Mouse (Mus musculus) CH12.LX (cell line): Measurements from ENCODE around the gene Pcgf3. TPM values are rescaled to one million over a fixed set of nuclear protein-coding genes. Genes with fewer than 3 reads are reported as not detected.

ENCODE experiments used
- DNase-seq: peaks from one replicate; pipeline ENCODE4 v3.0.0-alpha.2; 2013; ENCODE audit errors: extremely low read depth
- H3K27ac ChIP-seq: 2 replicates; pipeline ENCODE4 v1.5.1; 2012; ENCODE audit warnings: low read depth, mild to moderate bottlenecking, control low read depth, moderate library complexity; ENCODE audit not compliant: insufficient read depth
- H3K27me3 ChIP-seq: replicated peaks from 2 replicates; pipeline ENCODE3; 2012; ENCODE audit warnings: inconsistent platforms
- H3K36me3 ChIP-seq, 2 experiments: replicated peaks in 1 of 2; 2 replicates each; pipeline versions ENCODE3 to v1.6.1; 2012; ENCODE audit warnings: inconsistent platforms in 1 of 2, low read length in 1 of 2, mild to moderate bottlenecking in 1 of 2, mixed read lengths in 1 of 2, moderate library complexity in 1 of 2; ENCODE audit not compliant: control insufficient read depth in 1 of 2, insufficient read depth in 1 of 2
- H3K4me1 ChIP-seq, 2 experiments: 2 replicates each; pipeline ENCODE4 v1.6.1; 2012; ENCODE audit warnings: inconsistent platforms in 1 of 2, moderate library complexity in 1 of 2; ENCODE audit not compliant: insufficient read depth in 2 of 2, control insufficient read depth in 1 of 2
- H3K4me2 ChIP-seq: 2 replicates; pipeline ENCODE4 v1.6.1; 2012; ENCODE audit warnings: low read depth, mild to moderate bottlenecking, control low read depth; ENCODE audit not compliant: poor library complexity, insufficient read depth, severe bottlenecking
- H3K4me3 ChIP-seq, 3 experiments: fragments of 150-350 bp in 1 of 3; sonication (generic) in 1 of 3; replicated peaks in 1 of 3; 2 replicates each; pipeline versions ENCODE3 to v1.5.1; 2011 to 2012; ENCODE audit warnings: low read depth in 2 of 3, low read length in 2 of 3, mild to moderate bottlenecking in 2 of 3, moderate library complexity in 2 of 3, control low read depth in 1 of 3, improper control_type of control experiment in 1 of 3, inconsistent platforms in 1 of 3, mixed read lengths in 1 of 3; ENCODE audit not compliant: poor library complexity in 1 of 3
- H3K79me2 ChIP-seq: replicated peaks from 2 replicates; pipeline ENCODE4 v1.6.1; 2012; ENCODE audit warnings: mild to moderate bottlenecking, moderate library complexity; ENCODE audit not compliant: control insufficient read depth, poor library complexity, insufficient read depth, severe bottlenecking; ENCODE audit errors: extremely low read depth
- H3K9ac ChIP-seq: 2 replicates; pipeline ENCODE4 v1.6.1; 2012; ENCODE audit warnings: low read depth, mild to moderate bottlenecking, control low read depth, moderate library complexity; ENCODE audit not compliant: insufficient read depth
- H3K9me3 ChIP-seq: replicated peaks from 2 replicates; pipeline ENCODE3; 2012; ENCODE audit warnings: low read length, inconsistent platforms, mixed read lengths
- BHLHE40 ChIP-seq: IDR thresholded peaks from 2 replicates; pipeline ENCODE4 v1.6.1; 2011; ENCODE audit warnings: mild to moderate bottlenecking, low read depth, low read length, improper control_type of control experiment
- CHD1 ChIP-seq: IDR thresholded peaks from 2 replicates; pipeline ENCODE4 v1.6.1; 2012; ENCODE audit warnings: low read depth, low read length, improper control_type of control experiment, inconsistent platforms
- CHD2 ChIP-seq: IDR thresholded peaks from 2 replicates; pipeline ENCODE4 v1.6.1; 2011; ENCODE audit warnings: low read length, improper control_type of control experiment
- CTCF ChIP-seq, 2 experiments: IDR thresholded peaks in 1 of 2; conservative IDR thresholded peaks in 1 of 2; 2 replicates each; pipeline ENCODE4 v1.5.1; 2011 to 2012; ENCODE audit warnings: low read depth in 2 of 2, low read length in 2 of 2, improper control_type of control experiment in 1 of 2, inconsistent platforms in 1 of 2, mild to moderate bottlenecking in 1 of 2, moderate library complexity in 1 of 2
- ELF1 ChIP-seq: IDR thresholded peaks from 2 replicates; pipeline ENCODE4 v1.6.1; 2014; ENCODE audit warnings: low read depth, mild to moderate bottlenecking, inconsistent platforms, low read length, improper control_type of control experiment
- GABPA ChIP-seq: IDR thresholded peaks from 2 replicates; pipeline ENCODE4 v1.6.1; 2012; ENCODE audit warnings: low read depth, low read length, improper control_type of control experiment, inconsistent platforms; ENCODE audit not compliant: insufficient replicate concordance
- HCFC1 ChIP-seq: IDR thresholded peaks from 2 replicates; pipeline ENCODE4 v1.6.1; 2012; ENCODE audit warnings: low read depth, mild to moderate bottlenecking, inconsistent platforms, low read length, improper control_type of control experiment
- KAT2A ChIP-seq: IDR thresholded peaks from 2 replicates; pipeline ENCODE4 v1.6.1; 2012; ENCODE audit warnings: low read length, improper control_type of control experiment, inconsistent platforms; ENCODE audit not compliant: insufficient replicate concordance
- MEF2A ChIP-seq: IDR thresholded peaks from 2 replicates; pipeline ENCODE4 v1.6.1; 2014; ENCODE audit warnings: low read depth, mild to moderate bottlenecking, inconsistent platforms, low read length, improper control_type of control experiment, borderline replicate concordance
- MYC ChIP-seq: IDR thresholded peaks from 2 replicates; pipeline ENCODE4 v1.6.1; 2011; ENCODE audit warnings: low read depth, mild to moderate bottlenecking, improper control_type of control experiment, low read length
- NELFE ChIP-seq: IDR thresholded peaks from 2 replicates; pipeline ENCODE4 v1.6.1; 2011; ENCODE audit warnings: low read depth, low read length, improper control_type of control experiment
- NRF1 ChIP-seq: IDR thresholded peaks from 2 replicates; pipeline ENCODE4 v1.6.1; 2014; ENCODE audit warnings: low read depth, mild to moderate bottlenecking, inconsistent platforms, low read length, improper control_type of control experiment, moderate library complexity
- POLR2A ChIP-seq: IDR thresholded peaks from 2 replicates; pipeline ENCODE4 v1.6.1; 2011; ENCODE audit warnings: low read depth, mild to moderate bottlenecking, improper control_type of control experiment, low read length
- RAD21 ChIP-seq: IDR thresholded peaks from 2 replicates; pipeline ENCODE4 v1.6.1; 2011; ENCODE audit warnings: low read depth, mild to moderate bottlenecking, low read length, improper control_type of control experiment, moderate library complexity
- RCOR1 ChIP-seq: conservative IDR thresholded peaks from 2 replicates; pipeline ENCODE4 v1.6.1; 2012; ENCODE audit warnings: low read depth, mild to moderate bottlenecking, inconsistent platforms, low read length, improper control_type of control experiment
- UBTF ChIP-seq: IDR thresholded peaks from 2 replicates; pipeline ENCODE4 v1.6.1; 2012; ENCODE audit warnings: low read depth, mild to moderate bottlenecking, inconsistent platforms, low read length, improper control_type of control experiment, moderate library complexity
- USF2 ChIP-seq: conservative IDR thresholded peaks from 2 replicates; pipeline ENCODE4 v1.6.1; 2011; ENCODE audit warnings: low read depth, low read length, improper control_type of control experiment
- ZC3H11A ChIP-seq: IDR thresholded peaks from 2 replicates; pipeline ENCODE4 v1.6.1; 2012; ENCODE audit warnings: low read depth, mild to moderate bottlenecking, inconsistent platforms, low read length, improper control_type of control experiment
- ZKSCAN1 ChIP-seq: IDR thresholded peaks from 2 replicates; pipeline ENCODE4 v1.6.1; 2012; ENCODE audit warnings: low read depth, inconsistent platforms, low read length, improper control_type of control experiment, borderline replicate concordance
- ZMIZ1 ChIP-seq: IDR thresholded peaks from 2 replicates; pipeline ENCODE4 v1.6.1; 2012; ENCODE audit warnings: low read depth, mild to moderate bottlenecking, inconsistent platforms, low read length, improper control_type of control experiment
- dilution Hi-C: fragments of 300-500 bp; cut with MboI; formaldehyde crosslinking; loops from 2 replicates; pipeline ENCODE4 v1.14.3; 2020; ENCODE audit warnings: low sequenced_read_pairs; ENCODE audit not compliant: extremely low pct_unique_long_range_greater_than_20kb, extremely low pct_ligation_motif_present
- in situ Hi-C: fragments of 300-500 bp; cut with MboI; formaldehyde crosslinking; loops from 3 replicates; pipeline ENCODE4 v1.14.3; 2019; ENCODE audit warnings: low sequenced_read_pairs, low pct_ligation_motif_present, low pct_unique_long_range_greater_than_20kb, mixed read lengths
- polyA plus RNA-seq: library from polyadenylated mRNA; unstranded; fragments of >175 nt; gene quantifications from 2 replicates; pipeline ENCODE4 v1.2.1, GENCODE M21; 2012; ENCODE audit warnings: low read depth; ENCODE audit not compliant: insufficient read length
- total RNA-seq, 2 experiments: library from RNA; depleted of rRNA; stranded (reverse); fragments of 300-350 nt in 1 of 2; fragments of >200 nt in 1 of 2; gene quantifications; 2 replicates each; pipeline ENCODE4 v1.2.3; 2012 to 2014

Gene Pcgf3
- total and polyA plus RNA-seq, 3 experiments, result 5.5 to 18.8 (median 6.0) TPM

GRCm38 (mm10) chr5:108518951-108519350 lies 57.9 kb downstream of the Pcgf3 start:
- Histone ChIP-seq H3K4me2 (no peak overlapping the region), H3K4me1 (peaks cover 0 to 5% of the 10 kb centered on the region in 2 experiments; a peak in 1 of 4 replicates), H3K4me3 (no peak overlapping the region), H3K79me2 (no peaks in the 10 kb centered on the region), H3K27me3 (peaks cover 2% of the 10 kb centered on the region), H3K9ac (no peak overlapping the region), H3K27ac (no peak overlapping the region), H3K36me3 (no peaks in the 10 kb centered on the region), H3K9me3 (no peaks in the 10 kb centered on the region)
- no peak for DNase-seq
- dilution Hi-C loops, result no loop called here
- in situ Hi-C loops, result no loop called here
- no peak for TF ChIP-seq ZC3H11A
- TF ChIP-seq MYC, result no peak
- no peak for TF ChIP-seq BHLHE40
- TF ChIP-seq MEF2A, result no peak
- no peak for TF ChIP-seq ZKSCAN1
- no peak for TF ChIP-seq UBTF
- no peak for TF ChIP-seq CHD2
- TF ChIP-seq RCOR1, result no peak
- TF ChIP-seq, all 38 proteins: peak for 0

DNA sequence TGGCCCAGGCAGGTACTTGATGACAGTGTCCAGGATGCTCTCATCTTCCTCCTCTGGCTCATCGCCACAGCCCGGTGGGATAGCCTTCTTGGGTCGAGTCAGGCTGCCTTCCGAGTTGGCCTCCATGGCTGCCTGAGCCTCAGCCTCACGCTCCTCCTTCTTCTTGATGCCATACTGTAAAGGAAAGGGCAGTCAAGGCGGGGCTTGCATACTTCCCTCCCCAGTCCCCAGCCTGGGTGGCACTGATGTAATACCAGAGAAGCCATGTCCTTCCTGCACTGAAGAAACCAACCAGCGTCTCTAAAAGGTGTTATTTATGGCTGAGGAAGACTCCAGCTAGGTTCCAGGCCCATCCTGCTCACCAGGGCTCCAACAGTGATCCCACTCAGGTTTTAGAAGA lies 59.1 kb downstream of the Pcgf3 start:
- Histone ChIP-seq H3K4me3 (no peak overlapping the region), H3K27ac (no peak overlapping the region), H3K9ac (no peak overlapping the region), H3K79me2 (no peaks in the 10 kb centered on the region), H3K4me1 (peaks cover 0 to 5% of the 10 kb centered on the region in 2 experiments; a peak in 1 of 4 replicates), H3K4me2 (no peak overlapping the region; the same call in 1 of the 2 replicates), H3K9me3 (no peaks in the 10 kb centered on the region), H3K36me3 (no peaks in the 10 kb centered on the region), H3K27me3 (peaks cover 6% of the 10 kb centered on the region)
- dilution Hi-C loops (no loop called here), in situ Hi-C loops (no loop called here)
- TF ChIP-seq POLR2A (no peak), CTCF (conservative IDR thresholded peaks at IDR 0.05 in 1 of 2, IDR thresholded peaks at IDR 0.05 in 1 of 2; ENCODE audit: low read depth in 2 of 2, low read length in 2 of 2) (no peak), RAD21 (no peak), ZKSCAN1 (no peak), MEF2A (no peak), ZMIZ1 (no peak), NELFE (no peak), GABPA (no peak), NRF1 (no peak), MYC (no peak), ELF1 (no peak), CHD1 (no peak), USF2 (no peak), RCOR1 (no peak), BHLHE40 (no peak), KAT2A (no peak), HCFC1 (no peak), CHD2 (no peak)
- peak; percentile 8 for DNase-seq
